Mouse (Mus musculus): ENCODE results near the gene Sftpa1.

Sftpa1 gene

GRCm38 (mm10) chr14:41162663-41163062 lies 31.1 kb downstream of the Sftpa1 start:
- peak; percentile 6 for DNase-seq

- DNase-seq: no peak
Measured at GRCm38 (mm10) chr14:41167278-41167677, 35.7 kb downstream of the Sftpa1 start.

- no peak for DNase-seq
Measured at GRCm38 (mm10) chr14:41168567-41168966, 37.0 kb downstream of the Sftpa1 start.

- no peak for DNase-seq
Measured at GRCm38 (mm10) chr14:41170514-41170913, 38.9 kb downstream of the Sftpa1 start.

GRCm38 (mm10) chr14:41174802-41175201 lies 43.2 kb downstream of the Sftpa1 start:
- DNase-seq: no peak

- DNase-seq: no peak
Measured at GRCm38 (mm10) chr14:41185059-41185821, 53.7 kb downstream of the Sftpa1 start, which contains the start of gene Sftpd. Gene Sftpd (minus strand): TSS chr14:41185149.

All from cerebellum, adult 8-10 months (tissue).